Mouse (Mus musculus) gastrocnemius, adult 2 months (tissue): Measurements from ENCODE around the gene Itgal. TPM values are rescaled to one million over a fixed set of nuclear protein-coding genes. Genes with fewer than 3 reads are reported as not detected.

ENCODE experiments used
- DNase-seq: peaks from one replicate; pipeline ENCODE4 v3.0.0; 2022
- H3K27ac ChIP-seq: fragments of 200-600 bp; 2 replicates; pipeline ENCODE4 v1.8.1; 2022; ENCODE audit warnings: mild to moderate bottlenecking
- H3K4me3 ChIP-seq: fragments of 200-600 bp; 2 replicates; pipeline ENCODE4 v1.8.1; 2022; ENCODE audit warnings: mild to moderate bottlenecking, moderate library complexity
- CTCF ChIP-seq: fragments of 200-600 bp; IDR thresholded peaks from 2 replicates; pipeline ENCODE4 v1.8.1; 2022; ENCODE audit warnings: antibody characterized with exemption, mild to moderate bottlenecking, moderate library complexity
- intact Hi-C: fragments of 180-260 bp; cut with DNase I; formaldehyde crosslinking; loops from one replicate; pipeline ENCODE4 v1.15.1; 2025
- total RNA-seq, 2 experiments: library from RNA; stranded (reverse); gene quantifications; 2 replicates each; pipeline ENCODE4 v1.2.3; 2021

The Itgal gene
- total RNA-seq, 2 experiments from 2014 or later, result 0.15 to 0.25 TPM

DNA sequence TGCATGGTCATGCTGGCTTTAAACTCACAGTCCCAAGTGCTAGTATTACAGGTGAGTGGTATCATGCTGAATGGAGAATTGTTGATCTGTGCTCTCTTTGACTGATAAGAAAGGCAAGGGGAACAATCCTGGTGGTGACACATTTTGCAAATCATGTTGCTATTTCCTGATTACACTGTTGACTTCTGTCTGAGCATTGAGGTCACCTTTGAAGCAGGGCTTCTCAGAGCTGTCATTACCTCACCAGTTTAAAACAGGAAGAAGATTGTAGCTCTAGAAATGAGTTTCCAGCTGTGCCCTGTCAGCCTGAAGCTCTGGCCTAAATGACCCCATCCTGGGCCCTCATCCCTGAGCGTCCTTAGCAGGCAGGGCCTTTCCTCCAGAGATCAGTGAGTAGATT lies 8.1 kb upstream of the Itgal start:
- no peak overlapping the region for H3K4me3 ChIP-seq
- DNase-seq, result no peak
- TF ChIP-seq CTCF, result no peak
- no peak overlapping the region for H3K27ac ChIP-seq
- intact Hi-C loops, result no loop called here

DNA sequence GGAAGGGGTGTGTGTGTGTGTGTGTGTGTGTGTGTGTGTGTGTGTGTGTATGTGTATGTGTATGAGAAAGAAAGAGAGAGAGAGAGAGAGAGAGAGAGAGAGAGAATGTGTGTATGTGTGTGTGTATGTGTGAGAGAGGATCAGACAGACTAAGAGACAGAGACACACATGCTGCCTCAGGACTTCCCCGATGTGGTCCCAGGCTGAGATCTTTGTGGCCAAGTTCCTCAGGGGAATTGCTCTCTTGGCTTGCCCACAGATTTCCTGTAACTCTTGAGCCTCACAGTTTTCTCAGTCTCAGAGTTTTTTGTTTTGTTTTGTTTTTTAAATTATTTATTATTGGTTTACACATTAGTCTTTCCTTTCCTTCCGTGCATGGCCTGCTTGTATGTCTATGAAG lies 6.8 kb upstream of the Itgal start:
- no peak overlapping the region for H3K27ac ChIP-seq
- intact Hi-C loops, result no loop called here
- H3K4me3 ChIP-seq, result no peak overlapping the region
- no peak for TF ChIP-seq CTCF
- no peak for DNase-seq

DNA sequence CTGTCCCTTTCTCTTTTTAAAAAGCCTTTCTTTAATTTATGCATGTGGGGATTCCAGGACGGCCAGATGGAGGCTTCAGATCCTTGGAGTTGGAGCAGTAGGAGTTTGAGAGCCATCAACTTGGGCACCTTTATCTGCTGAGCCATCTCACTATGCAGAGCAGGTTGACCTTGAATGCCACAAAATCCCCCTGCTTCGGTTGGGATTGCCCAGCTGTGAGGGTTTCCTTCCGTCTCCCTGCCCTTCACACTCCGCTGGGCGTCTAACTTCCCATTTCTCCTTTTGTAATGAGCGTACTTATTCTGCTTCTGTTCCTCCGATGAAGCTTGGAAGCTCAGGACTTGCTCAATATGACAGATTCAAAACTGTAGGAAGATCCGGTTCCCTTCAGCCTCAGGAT lies 5.9 kb upstream of the Itgal start:
- intact Hi-C loops, result no loop called here
- no peak overlapping the region for H3K27ac ChIP-seq

DNA sequence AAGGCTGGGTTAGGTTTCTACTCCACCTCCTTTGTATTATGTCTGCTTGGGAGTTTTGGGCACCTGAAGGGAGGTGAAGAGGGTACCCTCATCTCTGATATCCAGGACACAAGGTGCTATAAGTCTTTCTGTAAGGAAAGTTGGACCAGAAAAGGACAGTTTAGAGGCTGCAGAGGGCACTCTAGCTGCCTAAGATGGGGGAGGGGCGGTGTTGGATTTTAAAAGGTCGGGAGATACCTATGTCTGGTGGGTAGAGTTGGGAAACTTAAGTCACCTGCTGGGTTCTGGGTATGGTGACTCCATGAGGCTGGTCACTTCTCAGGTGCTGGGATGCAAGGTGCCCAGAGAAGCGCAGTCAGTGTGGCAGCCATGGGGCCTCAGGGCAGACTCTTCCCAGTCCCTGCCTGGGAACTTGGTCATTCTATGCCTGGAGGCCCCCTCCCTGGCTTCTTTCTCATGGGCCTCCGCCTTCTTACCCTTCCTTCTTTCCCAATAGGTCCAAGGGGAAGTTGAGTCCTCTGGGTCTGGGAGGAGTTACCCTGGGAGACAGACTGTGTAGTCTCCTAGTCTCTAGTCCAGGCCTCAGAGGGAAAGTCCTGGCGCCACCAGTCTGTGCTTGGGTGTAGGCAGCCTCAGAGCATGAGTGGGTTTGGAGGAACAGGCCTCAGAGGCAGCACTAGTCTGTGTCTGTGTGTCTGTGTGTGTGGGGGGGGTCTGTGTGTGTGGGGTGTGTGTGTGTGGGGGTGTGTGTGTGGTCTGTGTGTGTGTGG lies 911 bp downstream of the Itgal start:
- Histone ChIP-seq H3K27ac (no peak overlapping the region), H3K4me3 (no peak overlapping the region)
- intact Hi-C loops, result no loop called here
- TF ChIP-seq CTCF, result no peak
- peak; percentile 10 for DNase-seq

More for the DNA sequence above, 5.9 kb upstream of the Itgal start:
- H3K4me3 ChIP-seq, result no peak overlapping the region
- TF ChIP-seq CTCF, result no peak
- DNase-seq, result no peak

DNA sequence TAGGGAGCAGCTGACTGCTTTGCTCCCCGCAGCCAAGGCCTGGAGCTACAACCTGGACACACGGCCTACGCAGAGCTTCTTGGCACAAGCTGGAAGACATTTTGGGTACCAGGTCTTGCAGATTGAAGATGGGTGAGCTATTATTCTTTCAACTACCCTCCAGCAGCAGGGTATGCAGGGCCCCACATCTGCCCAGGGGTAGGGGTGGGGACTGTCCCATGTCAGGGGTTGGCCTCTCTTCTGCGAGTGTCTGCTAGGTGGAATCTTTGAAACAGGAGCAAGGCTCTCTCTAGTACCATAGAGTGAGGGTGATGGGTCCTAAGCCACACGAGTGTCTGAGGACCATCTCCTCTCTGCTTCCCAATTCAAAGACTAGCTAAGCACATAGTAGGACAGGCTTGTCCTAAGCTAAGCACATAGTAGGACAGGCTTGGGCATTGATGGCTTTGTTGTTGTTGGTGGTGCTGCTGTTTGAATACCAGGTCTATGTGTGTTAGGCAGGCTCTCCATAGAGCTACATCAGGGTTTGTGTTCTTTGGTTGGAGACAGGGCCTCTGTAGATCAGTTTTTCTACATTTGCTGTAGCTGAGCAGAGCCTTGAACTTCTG lies 1.6 kb downstream of the Itgal start:
- DNase-seq, result peak; percentile 7
- Histone ChIP-seq H3K27ac (no peak overlapping the region), H3K4me3 (no peak overlapping the region)
- intact Hi-C loops, result no loop called here
- TF ChIP-seq CTCF, result no peak

DNA sequence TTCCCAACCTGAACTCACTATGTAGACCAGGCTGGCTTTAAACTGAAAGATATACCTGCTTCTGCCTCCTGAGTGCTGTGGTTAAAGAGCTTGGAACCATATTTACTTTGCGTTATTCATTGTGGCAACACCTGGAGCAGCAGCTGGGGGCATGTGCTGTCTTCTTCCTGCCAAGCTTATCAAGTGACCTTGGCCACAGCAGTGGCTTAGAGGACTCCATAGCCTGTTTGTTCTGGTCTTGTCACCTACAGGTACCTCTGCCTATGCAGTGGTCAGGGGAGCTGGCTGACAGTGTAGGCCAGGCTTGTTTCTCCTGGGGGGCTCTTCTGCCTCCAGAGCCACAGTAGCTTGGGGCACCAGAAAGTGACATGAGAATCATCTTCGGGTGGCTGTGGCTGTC lies 12.4 kb downstream of the Itgal start:
- Histone ChIP-seq H3K27ac (no peak overlapping the region), H3K4me3 (no peak overlapping the region)
- no peak for TF ChIP-seq CTCF
- DNase-seq, result peak; percentile 8
- intact Hi-C loops, result loop anchor here (2.0 to 5.0 kb wide), 2 partner anchors 99 to 190 kb away; partner anchors contain the start of gene Zfp764

DNA sequence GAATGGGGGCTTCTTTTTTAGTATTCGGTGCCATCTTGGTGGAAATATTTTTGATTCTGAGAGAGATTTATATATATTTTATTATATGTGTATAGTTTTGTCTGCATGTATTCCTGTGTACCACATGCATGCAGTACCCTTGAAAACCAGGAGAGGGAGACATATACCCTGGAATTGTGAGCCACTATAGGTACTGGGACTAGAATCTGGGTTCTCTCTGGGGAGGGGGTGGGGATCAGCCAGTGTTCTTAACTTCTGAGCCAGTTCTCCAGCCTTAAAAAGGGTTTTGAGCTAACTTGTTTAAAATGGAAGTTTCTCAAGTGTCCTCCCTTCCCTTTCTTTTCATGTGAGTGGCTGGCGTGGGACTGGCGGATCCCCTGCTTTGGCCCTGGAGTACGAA lies 12.8 kb downstream of the Itgal start:
- H3K4me3 ChIP-seq, result no peak overlapping the region
- intact Hi-C loops, result loop anchor here (2.0 to 5.0 kb wide), 2 partner anchors 98 to 190 kb away; partner anchors contain the start of gene Zfp764
- TF ChIP-seq CTCF, result peak; percentile 80
- DNase-seq, result peak; percentile 21
- H3K27ac ChIP-seq, result no peak overlapping the region

DNA sequence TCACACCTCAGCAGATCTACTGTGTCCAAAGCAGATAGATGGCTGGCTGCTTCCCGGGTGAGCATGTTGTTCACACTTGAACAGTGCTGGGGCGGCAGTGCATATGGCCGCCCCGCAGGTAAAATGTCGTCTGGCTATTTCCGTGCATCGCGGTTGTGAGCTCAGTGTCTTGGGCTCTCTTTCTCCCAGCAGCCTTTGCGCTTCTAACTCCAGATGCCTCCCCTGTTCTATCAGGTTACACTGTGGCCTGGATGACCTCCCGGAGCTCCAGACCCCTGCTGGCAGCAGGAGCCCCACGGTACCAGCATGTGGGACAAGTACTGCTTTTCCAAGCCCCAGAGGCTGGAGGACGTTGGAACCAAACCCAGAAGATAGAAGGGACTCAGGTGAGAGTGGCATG lies 13.9 kb downstream of the Itgal start:
- H3K27ac ChIP-seq, result no peak overlapping the region
- DNase-seq, result peak; percentile 7
- intact Hi-C loops, result loop anchor here (2.0 to 5.0 kb wide), 2 partner anchors 97 to 189 kb away; partner anchors contain the start of gene Zfp764
- no peak for TF ChIP-seq CTCF
- no peak overlapping the region for H3K4me3 ChIP-seq

DNA sequence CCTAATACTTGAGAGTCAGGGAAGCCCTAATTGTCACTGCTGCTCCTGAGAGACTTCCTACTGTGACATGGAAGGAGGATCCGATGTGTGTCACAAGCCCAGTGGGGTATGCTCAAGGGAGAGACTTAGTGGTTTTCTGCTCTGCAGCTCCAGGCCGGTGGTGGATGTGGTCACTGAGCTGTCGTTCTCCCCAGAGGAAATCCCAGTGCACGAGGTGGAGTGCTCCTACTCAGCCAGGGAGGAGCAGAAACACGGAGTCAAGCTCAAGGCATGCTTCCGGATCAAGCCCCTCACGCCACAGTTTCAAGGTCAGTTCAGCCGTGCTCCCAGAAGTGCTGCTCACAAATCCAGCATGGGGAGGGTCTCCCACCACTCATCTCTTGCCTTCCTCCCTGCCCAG lies 17.9 kb downstream of the Itgal start:
- intact Hi-C loops, result no loop called here
- peak; percentile 5 for DNase-seq
- TF ChIP-seq CTCF, result no peak
- H3K4me3 ChIP-seq, result no peak overlapping the region
- no peak overlapping the region for H3K27ac ChIP-seq

DNA sequence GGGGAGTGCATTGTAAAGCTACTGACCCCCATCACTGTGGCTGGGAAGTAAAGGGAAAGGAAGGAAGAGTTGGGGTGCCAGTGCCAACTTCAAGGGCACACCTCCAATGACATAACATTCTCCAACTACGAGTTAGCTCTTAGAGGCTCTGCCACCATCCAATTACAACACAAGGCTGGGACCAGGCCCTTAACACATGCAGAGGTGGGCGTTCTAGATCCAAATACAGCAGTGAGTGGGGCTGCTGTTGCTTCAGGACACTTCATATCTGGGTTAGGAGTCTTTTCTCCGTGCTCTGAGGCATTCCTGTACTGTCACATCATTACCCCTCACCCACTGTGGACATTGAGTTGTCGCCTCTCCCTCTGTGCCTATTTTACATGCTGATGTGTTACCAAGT lies 25.0 kb downstream of the Itgal start:
- intact Hi-C loops, result no loop called here
- Histone ChIP-seq H3K27ac (no peak overlapping the region), H3K4me3 (no peak overlapping the region)
- no peak for TF ChIP-seq CTCF
- no peak for DNase-seq

DNA sequence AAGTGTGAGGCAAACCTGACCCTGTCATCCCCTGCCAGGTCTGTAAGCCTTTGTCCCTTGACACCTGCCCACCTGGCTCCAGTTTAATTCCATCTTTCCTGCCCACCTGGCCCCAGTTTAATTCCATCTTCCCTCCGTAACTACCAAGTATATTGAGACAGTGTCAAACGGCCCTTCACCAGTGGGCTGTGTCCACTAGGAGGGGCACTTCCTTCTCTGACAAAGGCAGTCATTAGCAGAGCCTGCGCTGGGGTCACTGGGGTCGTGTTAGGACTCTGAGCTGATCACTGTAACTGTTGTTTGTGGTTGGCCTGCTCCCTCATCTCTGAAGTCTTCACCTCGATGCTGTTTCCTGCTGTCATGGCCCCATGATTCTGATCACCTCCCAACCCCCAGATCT lies 26.0 kb downstream of the Itgal start:
- intact Hi-C loops, result no loop called here
- no peak for DNase-seq
- Histone ChIP-seq H3K27ac (no peak overlapping the region), H3K4me3 (no peak overlapping the region)
- TF ChIP-seq CTCF, result peak; percentile 43

DNA sequence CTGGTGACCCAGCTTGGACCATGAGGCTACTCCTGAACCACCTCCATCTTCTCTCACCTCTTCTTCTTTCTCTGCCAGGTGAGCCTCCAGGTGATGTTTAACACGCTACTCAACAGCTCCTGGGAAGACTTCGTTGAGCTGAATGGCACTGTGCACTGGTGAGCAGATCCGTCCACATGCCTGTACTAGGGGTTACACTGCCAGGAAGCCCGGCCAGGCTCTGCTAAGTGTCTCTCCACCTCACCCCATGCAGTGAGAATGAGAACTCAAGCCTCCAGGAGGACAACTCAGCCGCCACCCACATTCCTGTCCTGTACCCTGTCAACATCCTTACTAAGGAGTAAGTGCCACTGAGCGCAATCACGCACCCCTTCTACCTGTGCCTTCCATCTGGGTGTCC lies 28.9 kb downstream of the Itgal start:
- Histone ChIP-seq H3K4me3 (no peak overlapping the region), H3K27ac (no peak overlapping the region)
- TF ChIP-seq CTCF, result no peak
- intact Hi-C loops, result no loop called here
- DNase-seq, result no peak

DNA sequence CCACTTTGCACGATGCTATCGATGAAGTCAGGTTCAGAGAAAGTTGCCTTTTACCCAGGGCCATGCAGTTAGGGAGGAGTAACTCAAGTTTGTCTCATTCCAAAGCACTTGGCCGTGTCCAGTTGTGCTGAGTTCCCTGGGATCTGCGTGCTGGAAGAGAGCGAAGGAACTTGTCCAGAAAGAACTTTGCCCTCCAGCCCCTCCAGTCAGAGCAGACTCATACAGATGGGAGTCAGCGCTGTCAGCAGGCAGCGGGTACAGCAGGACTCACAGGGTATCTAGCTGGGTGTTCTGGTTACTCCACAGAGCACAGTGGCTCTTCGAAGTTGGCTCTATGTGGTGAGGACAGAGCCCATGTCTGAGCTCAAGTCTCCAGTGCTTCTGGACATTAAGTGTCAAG lies 29.5 kb downstream of the Itgal start:
- no peak overlapping the region for H3K4me3 ChIP-seq
- TF ChIP-seq CTCF, result no peak
- no peak for DNase-seq

More for the DNA sequence above, 29.5 kb downstream of the Itgal start:
- intact Hi-C loops, result no loop called here
- H3K27ac ChIP-seq, result peak overlapping the region; percentile 16; the same call in 1 of the 2 replicates
